Mouse (Mus musculus) lung, postnatal 0 days (tissue): ENCODE results near the gene Fzr1.

Experiments
- CTCF ChIP-seq: IDR thresholded peaks from 2 replicates; pipeline ENCODE4 v1.5.1; 2016; ENCODE audit warnings: antibody characterized with exemption, mild to moderate bottlenecking
- EP300 ChIP-seq: IDR thresholded peaks from 2 replicates; pipeline ENCODE4 v1.6.1; 2016; ENCODE audit warnings: antibody characterized with exemption, mild to moderate bottlenecking, control low read depth

- no peak for TF ChIP-seq CTCF
- TF ChIP-seq EP300: no peak
Observed at GRCm38 (mm10) chr10:81364666-81365065, 13.7 kb downstream of the Fzr1 start.
